Mouse (Mus musculus) gastrocnemius, postnatal 14 days (tissue): ENCODE results near the gene Creb1. TPM values are rescaled to one million over a fixed set of nuclear protein-coding genes. Genes with fewer than 3 reads are reported as not detected.
A peak's percentile ranks its signal among the peaks of the same experiment; 100 is the strongest.
"Not testable (repeated sequence)": the region's sequence is repeated elsewhere in the genome, so short reads cannot be mapped to it uniquely, and the experiment has no call there.

Experiments used
- DNase-seq: peaks from one replicate; pipeline ENCODE4 v3.0.0; 2021; ENCODE audit warnings: mixed read lengths
- intact Hi-C: fragments of 180-260 bp; cut with DNase I; formaldehyde crosslinking; loops from one replicate; pipeline ENCODE4 v1.15.1; 2025; ENCODE audit warnings: low total_unique reads
- total RNA-seq, 2 experiments: library from RNA; stranded (reverse); gene quantifications; 2 replicates each; pipeline ENCODE4 v1.2.3; 2021

Creb1 gene
- total RNA-seq, 2 experiments from 2014 or later, result 18.3 to 21.3 TPM

DNA sequence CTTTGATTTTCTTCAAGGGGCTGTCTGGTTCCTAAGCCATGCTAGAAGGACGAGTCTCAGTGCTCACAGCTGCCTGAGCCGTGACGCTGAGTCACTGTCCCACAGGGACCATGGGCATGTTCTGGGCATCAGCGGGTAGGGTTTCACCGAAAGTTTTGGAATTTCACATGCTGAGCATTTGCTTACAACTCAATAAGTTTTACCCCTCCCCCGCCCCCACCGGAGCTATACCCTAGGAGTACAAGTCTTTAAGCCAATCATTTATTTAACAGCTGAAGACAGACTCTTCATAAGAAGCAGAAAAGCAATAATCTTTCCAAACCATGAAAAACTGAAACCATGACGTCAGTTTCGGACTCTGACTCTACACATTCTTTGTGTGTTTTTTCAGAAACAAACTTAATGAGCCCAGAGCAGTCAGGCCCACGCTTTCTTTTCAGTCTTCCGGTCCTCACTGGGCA lies 83.1 kb downstream of the Creb1 start:
- DNase-seq, result no peak
- intact Hi-C loops, result loop anchor here (5.0 kb wide), 1 partner anchor 92 kb away; no protein-coding TSS in a partner anchor

GRCm38 (mm10) chr1:64616076-64616475 lies 83.6 kb downstream of the Creb1 start:
- DNase-seq, result no peak
- intact Hi-C loops, result loop anchor here (5.0 kb wide), 1 partner anchor 91 kb away; no protein-coding TSS in a partner anchor

GRCm38 (mm10) chr1:64616531-64616880 lies 84.1 kb downstream of the Creb1 start:
- intact Hi-C loops, result loop anchor here (5.0 kb wide), 1 partner anchor 91 kb away; no protein-coding TSS in a partner anchor
- DNase-seq, result no peak

- DNase-seq, result peak; percentile 94
- intact Hi-C loops, result loop anchor here (5.0 kb wide), 1 partner anchor 90 kb away; no protein-coding TSS in a partner anchor
Observed at GRCm38 (mm10) chr1:64616881-64617714, 84.7 kb downstream of the Creb1 start, which contains the start of gene Mettl21a. Gene Mettl21a, minus strand, starts transcription at chr1:64617242.

DNA sequence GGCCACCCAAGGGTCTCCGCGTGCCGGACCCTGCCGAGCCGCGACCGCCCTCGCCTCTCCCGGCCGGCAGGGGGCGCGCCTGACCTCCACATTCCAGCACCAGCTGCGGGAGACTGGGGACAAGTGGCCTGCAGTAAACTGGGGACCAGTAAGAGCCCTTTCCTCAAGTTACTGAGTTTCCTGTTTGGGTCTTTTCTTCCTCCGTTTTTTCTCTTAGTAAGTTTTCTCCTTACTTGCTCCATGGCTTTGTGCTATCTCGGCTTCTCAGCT lies 85.2 kb downstream of the Creb1 start:
- DNase-seq, result peak; percentile 89
- intact Hi-C loops, result loop anchor here (5.0 kb wide), 1 partner anchor 90 kb away; no protein-coding TSS in a partner anchor

DNA sequence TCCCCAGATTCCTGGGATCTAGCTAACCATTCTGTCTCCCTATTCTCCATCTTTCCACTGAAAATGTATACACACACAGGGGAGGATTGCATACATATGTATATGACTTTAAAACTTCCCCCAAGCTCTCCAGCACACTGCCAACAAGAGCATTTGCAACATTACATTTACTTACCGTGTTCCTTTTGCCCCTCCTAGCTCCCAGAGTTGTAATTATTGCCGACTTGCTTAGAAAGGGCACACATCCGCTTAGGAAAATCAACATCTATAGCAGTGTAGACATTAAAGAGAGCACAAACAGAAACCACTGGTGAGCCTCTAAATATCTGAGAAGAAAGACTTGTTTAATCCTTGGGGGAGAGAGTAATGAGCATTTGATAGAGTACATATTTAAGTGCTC lies 85.8 kb downstream of the Creb1 start:
- intact Hi-C loops, result loop anchor here (5.0 kb wide), 1 partner anchor 89 kb away; no protein-coding TSS in a partner anchor
- DNase-seq, result no peak

DNA sequence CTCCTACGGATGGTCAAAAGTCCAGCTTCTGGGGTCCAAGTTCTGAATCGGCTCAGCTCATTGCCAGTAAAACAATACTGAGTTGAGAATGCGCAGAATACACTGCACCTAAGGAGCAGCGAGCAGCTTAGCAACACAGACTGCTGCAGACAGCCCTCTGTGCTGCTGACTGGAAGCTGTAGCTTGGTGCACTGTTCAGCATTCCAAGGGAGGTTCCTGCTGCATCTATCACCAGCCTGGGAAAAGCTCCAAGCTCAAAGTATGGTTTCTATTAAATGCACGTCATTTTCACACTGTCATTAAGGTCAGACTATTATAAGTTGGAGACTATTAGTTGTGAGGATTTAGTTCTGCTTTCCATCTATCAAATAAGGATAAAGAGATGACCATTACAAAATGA lies 88.7 kb downstream of the Creb1 start:
- intact Hi-C loops, result loop anchor here (10.0 kb wide), 1 partner anchor 64 kb away; no protein-coding TSS in a partner anchor
- DNase-seq, result no peak

- DNase-seq, result no peak
- intact Hi-C loops, result loop anchor here (10.0 kb wide), 1 partner anchor 61 kb away; no protein-coding TSS in a partner anchor
Observed at GRCm38 (mm10) chr1:64623558-64624435, 91.4 kb downstream of the Creb1 start.

DNA sequence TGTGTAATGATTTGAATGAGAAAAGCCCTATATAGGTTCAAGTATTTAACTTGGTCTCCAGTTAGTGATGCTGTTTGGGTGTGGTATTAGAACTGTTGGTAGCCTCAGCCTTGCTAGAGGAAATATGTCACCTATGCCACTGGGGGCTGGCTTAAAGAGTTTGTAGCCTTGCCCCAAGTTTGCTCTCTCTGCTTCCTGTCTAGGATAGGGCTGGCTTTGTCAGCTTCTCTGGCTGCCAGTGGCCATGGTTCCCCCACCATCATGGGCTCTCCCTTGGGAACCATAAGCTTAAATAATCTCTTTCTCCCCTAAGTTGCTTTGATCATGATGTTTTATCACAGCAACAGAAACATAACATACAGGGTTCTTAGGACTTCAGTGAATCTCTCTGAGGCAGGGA lies 92.8 kb downstream of the Creb1 start:
- intact Hi-C loops, result loop anchor here (10.0 kb wide), 1 partner anchor 60 kb away; no protein-coding TSS in a partner anchor
- DNase-seq, result no peak

- intact Hi-C loops, result no loop called here
Observed at GRCm38 (mm10) chr1:64631526-64631925, 99.1 kb downstream of the Creb1 start.

GRCm38 (mm10) chr1:64633237-64633636 lies 100.8 kb downstream of the Creb1 start:
- DNase-seq, result no peak
- intact Hi-C loops, result no loop called here

More at GRCm38 (mm10) chr1:64631526-64631925, 99.1 kb downstream of the Creb1 start:
- DNase-seq, result no peak

DNA sequence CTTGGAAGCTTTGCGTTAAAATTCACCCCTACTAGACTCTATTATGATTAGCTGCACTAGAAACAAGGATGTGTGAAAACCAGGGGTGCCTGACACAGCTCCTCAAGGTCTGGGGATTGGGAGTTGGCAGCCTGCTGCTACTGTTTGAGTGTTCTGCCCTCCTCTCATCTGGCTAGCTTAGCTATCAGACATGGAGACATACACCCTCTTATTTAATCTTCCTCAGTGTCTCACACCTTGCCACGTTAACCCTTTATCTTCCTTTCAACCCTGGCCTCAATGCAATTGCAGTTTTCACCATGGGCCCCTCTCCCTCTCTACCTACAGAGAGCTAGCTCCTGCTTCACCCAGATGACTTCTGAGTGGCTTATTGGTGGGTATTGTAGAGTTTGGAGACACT lies 103.2 kb downstream of the Creb1 start:
- no peak for DNase-seq
- intact Hi-C loops, result no loop called here

DNA sequence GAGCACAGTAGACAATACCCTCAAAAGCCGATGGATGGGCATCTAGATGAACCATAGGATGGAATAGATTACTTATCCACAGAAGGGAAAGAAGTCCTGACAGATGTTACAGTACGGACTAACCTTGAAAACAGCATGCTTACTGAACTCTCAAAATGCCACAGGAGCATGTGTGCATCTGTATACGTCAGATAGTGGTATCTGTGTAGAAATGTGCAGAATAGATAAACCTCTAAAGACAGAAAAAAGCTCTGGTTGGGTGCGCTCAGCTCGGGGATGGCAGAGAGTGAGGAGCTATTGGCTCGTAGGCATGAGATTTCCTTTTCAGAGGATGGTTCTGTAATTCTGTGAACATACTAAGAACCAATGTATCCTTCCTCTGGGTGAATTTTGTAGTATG lies 106.8 kb downstream of the Creb1 start:
- intact Hi-C loops, result no loop called here
- no peak for DNase-seq

- intact Hi-C loops, result no loop called here
- no peak for DNase-seq
Observed at GRCm38 (mm10) chr1:64641069-64641468, 108.6 kb downstream of the Creb1 start.

GRCm38 (mm10) chr1:64642541-64642940 lies 110.1 kb downstream of the Creb1 start:
- DNase-seq, intact Hi-C loops: not testable (repeated sequence)

GRCm38 (mm10) chr1:64644513-64644912 lies 112.1 kb downstream of the Creb1 start:
- intact Hi-C loops, result no loop called here
- DNase-seq, result no peak

GRCm38 (mm10) chr1:64649362-64650124 lies 117.1 kb downstream of the Creb1 start:
- intact Hi-C loops, result no loop called here
- peak; percentile 20 for DNase-seq

DNA sequence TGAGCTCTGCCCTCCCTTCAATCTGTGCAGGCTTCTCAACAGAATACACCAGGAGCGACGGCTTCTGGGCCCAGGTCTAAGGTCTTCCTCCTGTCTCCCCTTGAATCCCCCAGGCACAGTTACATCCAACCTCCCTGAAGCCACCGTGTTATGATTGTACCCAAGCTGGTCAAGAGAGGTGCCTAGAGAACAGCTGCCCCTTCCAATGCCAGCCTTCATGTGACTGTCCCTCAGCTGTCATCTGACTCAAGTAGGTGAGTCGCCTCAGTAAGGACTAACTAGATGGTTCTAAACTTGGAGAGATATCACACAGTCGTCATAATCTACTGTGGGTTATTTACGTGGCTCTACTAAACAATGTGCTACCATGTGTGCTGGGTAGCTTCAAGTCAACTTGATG lies 121.3 kb downstream of the Creb1 start:
- intact Hi-C loops, result no loop called here
- no peak for DNase-seq
